In the genomic region with DNA sequence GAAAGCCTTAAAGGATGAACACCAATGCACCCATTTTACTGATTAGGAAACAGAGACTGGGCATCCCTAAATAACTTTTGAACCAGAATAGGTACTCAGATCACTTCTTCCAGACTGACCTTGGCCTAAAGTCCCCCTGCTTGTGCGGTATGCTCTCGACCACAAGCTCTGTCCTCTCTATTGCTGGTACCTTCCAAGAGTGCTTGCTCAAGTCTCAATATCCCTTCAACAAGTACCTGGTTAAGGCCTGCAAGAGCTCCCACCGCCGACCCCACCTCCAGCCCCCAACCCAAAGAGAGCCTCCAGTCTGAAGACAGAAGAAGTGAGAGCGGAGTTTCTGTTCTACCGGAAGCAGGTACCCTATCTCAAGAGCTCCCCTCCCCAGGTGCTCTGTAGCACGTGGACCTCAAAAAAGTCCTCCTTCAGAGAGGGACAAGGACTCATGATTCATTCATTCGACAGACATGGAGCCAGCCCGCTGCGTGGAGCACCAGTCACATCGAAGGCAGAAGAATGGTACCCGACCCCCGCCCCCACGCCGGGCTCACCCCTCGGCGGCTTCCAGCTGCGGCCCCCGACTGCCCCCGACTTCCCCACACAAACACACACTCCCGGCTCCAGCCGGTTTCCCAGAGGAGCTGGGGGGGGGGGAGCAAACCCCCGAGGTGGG, we compare ENCODE assay signal across 8 mouse cellular contexts. TPM values are rescaled to one million over a fixed set of nuclear protein-coding genes. Genes with fewer than 3 reads are reported as not detected.
DNase-seq lines count a peak whose midpoint lies in the region; ATAC-seq and TF ChIP-seq lines count a peak whose summit lies in the region.

No protein-coding gene starts in this region.

- H3K4me2 ChIP-seq in lung, embryonic 14.5 days, result peak overlapping the region; percentile 97
- H3K4me2 ChIP-seq in forebrain, embryonic 11.5 days (ENCODE audit: low read depth, low read length, severe bottlenecking), result peak overlapping the region; percentile 84
- H3K4me2 ChIP-seq in liver, embryonic 12.5 days, result peak overlapping the region; percentile 88
- H3K4me2 ChIP-seq in stomach, embryonic 16.5 days (ENCODE audit: low read depth, low read length), result peak overlapping the region; percentile 74

- no peaks in the 10 kb centered on the region for H3K36me3 ChIP-seq in lung, embryonic 14.5 days (ENCODE audit: insufficient read depth)
- H3K36me3 ChIP-seq in forebrain, embryonic 11.5 days (ENCODE audit: control insufficient read depth, insufficient read depth, low read length), result no peaks in the 10 kb centered on the region
- no peaks in the 10 kb centered on the region for H3K36me3 ChIP-seq in liver, embryonic 12.5 days
- H3K36me3 ChIP-seq in stomach, embryonic 16.5 days (ENCODE audit: control insufficient read depth, insufficient read depth, low read length), result no peaks in the 10 kb centered on the region

- H3K9me3 ChIP-seq in lung, embryonic 14.5 days (ENCODE audit: low read depth, low read length), result no peaks in the 10 kb centered on the region
- H3K9me3 ChIP-seq in forebrain, embryonic 11.5 days (ENCODE audit: control insufficient read depth, low read length), result no peaks in the 10 kb centered on the region
- H3K9me3 ChIP-seq in liver, embryonic 12.5 days (replicated peaks), result no peaks in the 10 kb centered on the region
- H3K9me3 ChIP-seq in stomach, embryonic 16.5 days (replicated peaks; ENCODE audit: control insufficient read depth, low read length), result no peaks in the 10 kb centered on the region

- no peak for ATAC-seq in lung, embryonic 14.5 days (ENCODE audit: insufficient read depth)
- peak; percentile 19; the same call in 1 of the 2 replicates for ATAC-seq in forebrain, embryonic 11.5 days (replicated peaks; ENCODE audit: low FRiP score)
- ATAC-seq in liver, embryonic 12.5 days, result no peak
- no peak for ATAC-seq in stomach, embryonic 16.5 days (ENCODE audit: insufficient read depth, low FRiP score)

- peak overlapping the region; percentile 63; the same call in 1 of the 2 replicates for H3K27ac ChIP-seq in lung, embryonic 14.5 days (ENCODE audit: low read depth)
- H3K27ac ChIP-seq in forebrain, embryonic 11.5 days (ENCODE audit: low read depth, low read length), result peak overlapping the region; percentile 83
- no peak overlapping the region for H3K27ac ChIP-seq in liver, embryonic 12.5 days
- no peak overlapping the region for H3K27ac ChIP-seq in stomach, embryonic 16.5 days (ENCODE audit: low read length)

- peak overlapping the region; percentile 66 for H3K4me3 ChIP-seq in lung, embryonic 14.5 days (ENCODE audit: low read depth, low read length)
- peak overlapping the region; percentile 65 for H3K4me3 ChIP-seq in forebrain, embryonic 11.5 days (ENCODE audit: low read depth, low read length)
- peak overlapping the region; percentile 59 for H3K4me3 ChIP-seq in liver, embryonic 12.5 days
- peak overlapping the region; percentile 64 for H3K4me3 ChIP-seq in stomach, embryonic 16.5 days (replicated peaks; ENCODE audit: low read length)

- H3K9ac ChIP-seq in lung, embryonic 14.5 days, result peak overlapping the region; percentile 62
- peak overlapping the region; percentile 83 for H3K9ac ChIP-seq in forebrain, embryonic 11.5 days (ENCODE audit: low read length)
- peak overlapping the region; percentile 47 for H3K9ac ChIP-seq in liver, embryonic 12.5 days
- H3K9ac ChIP-seq in stomach, embryonic 16.5 days (ENCODE audit: low read length), result peak overlapping the region; percentile 65

- peaks cover 5% of the 10 kb centered on the region; the same call in 1 of the 2 replicates for H3K4me1 ChIP-seq in lung, embryonic 14.5 days (ENCODE audit: insufficient read depth)
- peaks cover 11% of the 10 kb centered on the region for H3K4me1 ChIP-seq in forebrain, embryonic 11.5 days (replicated peaks; ENCODE audit: control insufficient read depth, insufficient read depth, low read length)
- peaks cover 33% of the 10 kb centered on the region for H3K4me1 ChIP-seq in liver, embryonic 12.5 days
- 0 out of 2 replicates have a peak, but pooled peaks cover 4% of the 10 kb centered on the region for H3K4me1 ChIP-seq in stomach, embryonic 16.5 days (ENCODE audit: control insufficient read depth, insufficient read depth, low read length)

- no peak for TF ChIP-seq CTCF in lung, embryonic 14.5 days (IDR thresholded peaks at IDR 0.05; ENCODE audit: low read depth)

- 3% methylated on average over 23 of the region's 23 CpGs for WGBS in lung, embryonic 14.5 days
- whole genome bisulfite sequencing in forebrain, embryonic 11.5 days, result 4% methylated on average over 23 of the region's 23 CpGs
- WGBS in liver, embryonic 12.5 days (ENCODE audit: insufficient replicate concordance), result 4% methylated on average over 23 of the region's 23 CpGs
- WGBS in stomach, embryonic 16.5 days, result 3% methylated on average over 22 of the region's 23 CpGs

- DNase-seq in adrenal gland, adult 2 months, result peak; percentile 45
- DNase-seq in adrenal gland, postnatal 4 days (ENCODE audit: low spot score in 2 of 2), result no peak
- DNase-seq in lung, embryonic 14.5 days, result peak; percentile 21
- DNase-seq in lung, postnatal 10 days, result no peak
- DNase-seq in forebrain, embryonic 11.5 days (ENCODE audit: low spot score), result no peak
- no peak for DNase-seq in gastrocnemius, adult 18-20 months (ENCODE audit: low spot score)

- H3K27me3 ChIP-seq in lung, embryonic 14.5 days (ENCODE audit: insufficient read depth, low read length), result no peaks in the 10 kb centered on the region
- no peaks in the 10 kb centered on the region for H3K27me3 ChIP-seq in forebrain, embryonic 11.5 days (ENCODE audit: control insufficient read depth, insufficient read depth, low read length)
- H3K27me3 ChIP-seq in liver, embryonic 12.5 days (replicated peaks), result peaks cover 56% of the 10 kb centered on the region
- H3K27me3 ChIP-seq in stomach, embryonic 16.5 days (ENCODE audit: control insufficient read depth, insufficient read depth, low read length), result no peaks in the 10 kb centered on the region

RNA-seq across cellular contexts. Expression of a gene that starts 2.1 kb away (rescaled TPM):
- 10 to 100 TPM in 1 of 2 experiments, 1 to 10 TPM in 1; 7.8 to 13.5 TPM for total RNA-seq in adrenal gland, adult 2 months (2021)
- 12.1 and 16.9 TPM in 2 replicates for polyA plus RNA-seq in adrenal gland, adult 2 months (2012; rRNA removed)
- total RNA-seq in adrenal gland, postnatal 4 days (2021), result 10 to 100 TPM; 19.2 to 24.4 TPM
- 4.0 and 4.9 TPM in 2 replicates for polyA plus RNA-seq in lung, embryonic 14.5 days (2014; fragmentation: Nextera tagmentation; extraction: Ambion mirVana)
- polyA plus RNA-seq in forebrain, embryonic 11.5 days (2014; fragmentation: Nextera tagmentation; extraction: Ambion mirVana), result 22.1 and 24.1 TPM in 2 replicates
- 0.66 and 0.85 TPM in 2 replicates for polyA plus RNA-seq in liver, embryonic 12.5 days (2016; fragmentation: Nextera tagmentation; extraction: Ambion mirVana)
- polyA plus RNA-seq in stomach, embryonic 16.5 days (2015; fragmentation: Nextera tagmentation; extraction: Ambion mirVana), result 7.4 and 9.6 TPM in 2 replicates
- 10 to 100 TPM; 15.7 to 24.5 TPM for total RNA-seq in gastrocnemius, adult 18-20 months (2021)

RNA-seq across cellular contexts. Expression of a gene that starts 15.2 kb away (rescaled TPM):
- 10 to 100 TPM; 28.1 to 58.7 TPM for total RNA-seq in adrenal gland, adult 2 months (2021)
- polyA plus RNA-seq in adrenal gland, adult 2 months (2012; rRNA removed), result 44.3 and 60.6 TPM in 2 replicates
- total RNA-seq in adrenal gland, postnatal 4 days (2021), result 10 to 100 TPM; 10.7 to 15.6 TPM
- 0.17 and 0.23 TPM in 2 replicates for polyA plus RNA-seq in lung, embryonic 14.5 days (2014; fragmentation: Nextera tagmentation; extraction: Ambion mirVana)
- 0.20 and 0.37 TPM in 2 replicates for polyA plus RNA-seq in forebrain, embryonic 11.5 days (2014; fragmentation: Nextera tagmentation; extraction: Ambion mirVana)
- polyA plus RNA-seq in liver, embryonic 12.5 days (2016; fragmentation: Nextera tagmentation; extraction: Ambion mirVana), result 0.50 and 0.51 TPM in 2 replicates
- 2.9 and 3.5 TPM in 2 replicates for polyA plus RNA-seq in stomach, embryonic 16.5 days (2015; fragmentation: Nextera tagmentation; extraction: Ambion mirVana)
- 10 to 100 TPM; 16.1 to 19.0 TPM for total RNA-seq in gastrocnemius, adult 18-20 months (2021)

RNA-seq across cellular contexts. Expression of a gene that starts 39.3 kb away (rescaled TPM):
- 100 to 1,000 TPM in 1 of 2 experiments, 10 to 100 TPM in 1; 89.8 to 151 TPM for total RNA-seq in adrenal gland, adult 2 months (2021)
- 189 and 210 TPM in 2 replicates for polyA plus RNA-seq in adrenal gland, adult 2 months (2012; rRNA removed)
- 10 to 100 TPM; 62.2 to 71.6 TPM for total RNA-seq in adrenal gland, postnatal 4 days (2021)
- 15.7 and 16.9 TPM in 2 replicates for polyA plus RNA-seq in lung, embryonic 14.5 days (2014; fragmentation: Nextera tagmentation; extraction: Ambion mirVana)
- polyA plus RNA-seq in forebrain, embryonic 11.5 days (2014; fragmentation: Nextera tagmentation; extraction: Ambion mirVana), result 10.4 and 11.6 TPM in 2 replicates
- 12.9 and 13.4 TPM in 2 replicates for polyA plus RNA-seq in liver, embryonic 12.5 days (2016; fragmentation: Nextera tagmentation; extraction: Ambion mirVana)
- polyA plus RNA-seq in stomach, embryonic 16.5 days (2015; fragmentation: Nextera tagmentation; extraction: Ambion mirVana), result 26.1 and 26.3 TPM in 2 replicates
- total RNA-seq in gastrocnemius, adult 18-20 months (2021), result 100 to 1,000 TPM; 153 to 161 TPM

RNA-seq across cellular contexts. Expression of a gene that starts 42.0 kb away (rescaled TPM):
- not detected for total RNA-seq in adrenal gland, adult 2 months (2021)
- polyA plus RNA-seq in adrenal gland, adult 2 months (2012; rRNA removed), result not detected in 2 replicates
- total RNA-seq in adrenal gland, postnatal 4 days (2021), result not detected
- polyA plus RNA-seq in lung, embryonic 14.5 days (2014; fragmentation: Nextera tagmentation; extraction: Ambion mirVana), result not detected in 2 replicates
- polyA plus RNA-seq in forebrain, embryonic 11.5 days (2014; fragmentation: Nextera tagmentation; extraction: Ambion mirVana), result not detected in 2 replicates
- polyA plus RNA-seq in liver, embryonic 12.5 days (2016; fragmentation: Nextera tagmentation; extraction: Ambion mirVana), result not detected in 2 replicates
- not detected in 2 replicates for polyA plus RNA-seq in stomach, embryonic 16.5 days (2015; fragmentation: Nextera tagmentation; extraction: Ambion mirVana)
- not detected for total RNA-seq in gastrocnemius, adult 18-20 months (2021)

RNA-seq across cellular contexts. Expression of a gene that starts 59.3 kb away (rescaled TPM):
- not detected for total RNA-seq in adrenal gland, adult 2 months (2021)
- polyA plus RNA-seq in adrenal gland, adult 2 months (2012; rRNA removed), result 0.39 and 0.41 TPM in 2 replicates
- total RNA-seq in adrenal gland, postnatal 4 days (2021), result under 1 TPM; 0.20 to 0.25 TPM
- polyA plus RNA-seq in lung, embryonic 14.5 days (2014; fragmentation: Nextera tagmentation; extraction: Ambion mirVana), result not detected in 2 replicates
- not detected in 2 replicates for polyA plus RNA-seq in forebrain, embryonic 11.5 days (2014; fragmentation: Nextera tagmentation; extraction: Ambion mirVana)
- polyA plus RNA-seq in liver, embryonic 12.5 days (2016; fragmentation: Nextera tagmentation; extraction: Ambion mirVana), result 0.10 TPM in 2 replicates
- polyA plus RNA-seq in stomach, embryonic 16.5 days (2015; fragmentation: Nextera tagmentation; extraction: Ambion mirVana), result not detected in 2 replicates
- total RNA-seq in gastrocnemius, adult 18-20 months (2021), result not detected

Comparison
In these comparisons a context has a peak if more than half of its experiments do, and no peak if none do; other contexts are left out.
1. DNase-seq: peak in adrenal gland, adult 2 months (single experiment) and lung, embryonic 14.5 days (single experiment); none in adrenal gland, postnatal 4 days (0 of 2), lung, postnatal 10 days (single experiment), forebrain, embryonic 11.5 days (single experiment) and gastrocnemius, adult 18-20 months (single experiment).
2. H3K27ac ChIP-seq: peak in lung, embryonic 14.5 days (single experiment) and forebrain, embryonic 11.5 days (single experiment); none in liver, embryonic 12.5 days (single experiment) and stomach, embryonic 16.5 days (single experiment).
3. RNA of a gene that starts 15.2 kb away (polyA plus RNA-seq): 44.3 to 60.6 TPM in adrenal gland, adult 2 months; 2.9 to 3.5 TPM in stomach, embryonic 16.5 days, 0.50 to 0.51 TPM in liver, embryonic 12.5 days, 0.20 to 0.37 TPM in forebrain, embryonic 11.5 days and 0.17 to 0.23 TPM in lung, embryonic 14.5 days; every median in the first group is over 10 times any median in the second.
4. Peak in every context shown above with its lines, with median percentiles within 50 percentile points of each other: H3K4me2 ChIP-seq, H3K4me3 ChIP-seq and H3K9ac ChIP-seq.